Mouse (Mus musculus): ENCODE measurements around the gene Gm8909. TPM values are rescaled to one million over a fixed set of nuclear protein-coding genes. Genes with fewer than 3 reads are reported as not detected.
A peak's percentile ranks its signal among the peaks of the same experiment; 100 is the strongest.
"Not testable (repeated sequence)": the region's sequence is repeated elsewhere in the genome, so short reads cannot be mapped to it uniquely, and the experiment has no call there.

Gm8909 gene
- total and polyA plus RNA-seq, 2 experiments from 2014 or later = not detected

GRCm38 (mm10) chr17:36131516-36132265 lies 36.6 kb downstream of the Gm8909 start:
- 80% methylated on average over 5 of the region's 5 CpGs for WGBS
- H3K4me2 ChIP-seq (ENCODE audit: low read depth) = no peak overlapping the region
- H3K4me1 ChIP-seq (ENCODE audit: insufficient read depth) = no peaks in the 10 kb centered on the region
- H3K27me3 ChIP-seq (ENCODE audit: insufficient read depth, low read length) = no peaks in the 10 kb centered on the region
- DNase-seq (no peak), ATAC-seq (no peak)
- H3K27ac ChIP-seq (ENCODE audit: low read depth, low read length) = no peak overlapping the region
- no peak overlapping the region for H3K4me3 ChIP-seq (ENCODE audit: low read depth, low read length)
- no peak overlapping the region for H3K9ac ChIP-seq
- TF ChIP-seq CTCF (IDR thresholded peaks at IDR 0.05; ENCODE audit: low read depth) = 0 out of 2 replicates have a peak, but pooled peaks have one; percentile 2
- no peaks in the 10 kb centered on the region for H3K9me3 ChIP-seq (ENCODE audit: low read length)
- no peaks in the 10 kb centered on the region for H3K36me3 ChIP-seq (ENCODE audit: insufficient read depth)

- H3K4me2 ChIP-seq (ENCODE audit: low read depth); H3K4me3 ChIP-seq (ENCODE audit: low read depth, low read length); ATAC-seq; H3K36me3 ChIP-seq (ENCODE audit: insufficient read depth); H3K27ac ChIP-seq (ENCODE audit: low read depth, low read length); H3K9ac ChIP-seq; H3K4me1 ChIP-seq (ENCODE audit: insufficient read depth); DNase-seq; H3K27me3 ChIP-seq (ENCODE audit: insufficient read depth, low read length); H3K9me3 ChIP-seq (ENCODE audit: low read length): not testable (repeated sequence)
- WGBS = 26% methylated on average over 23 of the region's 28 CpGs
These were observed 39.1 kb downstream of the Gm8909 start, which contains the start of gene Gm7030 for GRCm38 (mm10) chr17:36128968-36129817. Gm7030 (minus strand) TSS chr17:36129425.

GRCm38 (mm10) chr17:36128525-36128924 lies 39.8 kb downstream of the Gm8909 start:
- H3K9ac ChIP-seq; DNase-seq; H3K4me3 ChIP-seq (ENCODE audit: low read depth, low read length); H3K27ac ChIP-seq (ENCODE audit: low read depth, low read length); H3K4me2 ChIP-seq (ENCODE audit: low read depth); H3K4me1 ChIP-seq (ENCODE audit: insufficient read depth); ATAC-seq; H3K27me3 ChIP-seq (ENCODE audit: insufficient read depth, low read length); H3K36me3 ChIP-seq (ENCODE audit: insufficient read depth); H3K9me3 ChIP-seq (ENCODE audit: low read length): not testable (repeated sequence)
- WGBS = 59% methylated on average over 11 of the region's 13 CpGs

- not testable (repeated sequence) for ATAC-seq; H3K27me3 ChIP-seq (ENCODE audit: insufficient read depth, low read length); H3K4me3 ChIP-seq (ENCODE audit: low read depth, low read length); H3K4me2 ChIP-seq (ENCODE audit: low read depth); H3K9ac ChIP-seq; H3K9me3 ChIP-seq (ENCODE audit: low read length); H3K27ac ChIP-seq (ENCODE audit: low read depth, low read length); H3K36me3 ChIP-seq (ENCODE audit: insufficient read depth); DNase-seq; H3K4me1 ChIP-seq (ENCODE audit: insufficient read depth)
- 77% methylated on average over 3 of the region's 3 CpGs for WGBS
These were observed 44.2 kb downstream of the Gm8909 start for GRCm38 (mm10) chr17:36124111-36124510.

- ATAC-seq (peak; percentile 87), DNase-seq (peak; percentile 43)
- 8% methylated on average over 8 of the region's 8 CpGs for WGBS
- H3K9me3 ChIP-seq (ENCODE audit: low read length); H3K9ac ChIP-seq; H3K27me3 ChIP-seq (ENCODE audit: insufficient read depth, low read length); H3K36me3 ChIP-seq (ENCODE audit: insufficient read depth); H3K4me1 ChIP-seq (ENCODE audit: insufficient read depth); H3K27ac ChIP-seq (ENCODE audit: low read depth, low read length): not testable (repeated sequence)
- peak within 1 kb of the TSS; percentile 26; the same call in 1 of the 2 replicates for H3K4me2 ChIP-seq (ENCODE audit: low read depth)
- H3K4me3 ChIP-seq (ENCODE audit: low read depth, low read length) = 0 out of 2 replicates have a peak within 1 kb of the TSS, but pooled peaks have one; percentile 12
These were observed 46.9 kb downstream of the Gm8909 start, which contains the start of gene Gm19684 for GRCm38 (mm10) chr17:36121352-36122020. Gm19684 (plus strand) TSS chr17:36121678.

GRCm38 (mm10) chr17:36120839-36121238 lies 47.5 kb downstream of the Gm8909 start:
- Histone ChIP-seq H3K4me2 (ENCODE audit: low read depth) (peak overlapping the region; percentile 26; the same call in 1 of the 2 replicates), H3K4me3 (ENCODE audit: low read depth, low read length) (0 out of 2 replicates have a peak overlapping the region, but pooled peaks have one; percentile 12)
- not testable (repeated sequence) for H3K4me1 ChIP-seq (ENCODE audit: insufficient read depth); H3K36me3 ChIP-seq (ENCODE audit: insufficient read depth); H3K9ac ChIP-seq; DNase-seq; H3K9me3 ChIP-seq (ENCODE audit: low read length); H3K27me3 ChIP-seq (ENCODE audit: insufficient read depth, low read length); H3K27ac ChIP-seq (ENCODE audit: low read depth, low read length)
- WGBS = 22% methylated on average over 18 of the region's 18 CpGs
- peak; percentile 32; the same call in 1 of the 2 replicates for ATAC-seq

- 16% methylated on average over 3 of the region's 3 CpGs for WGBS
- DNase-seq = not testable (repeated sequence)
These were observed 51.8 kb downstream of the Gm8909 start for GRCm38 (mm10) chr17:36116545-36116944.

More at GRCm38 (mm10) chr17:36116545-36116944, 51.8 kb downstream of the Gm8909 start:
- not testable (repeated sequence) for H3K4me1 ChIP-seq (ENCODE audit: insufficient read depth); H3K36me3 ChIP-seq (ENCODE audit: insufficient read depth); H3K27ac ChIP-seq (ENCODE audit: low read depth, low read length); H3K9ac ChIP-seq; H3K4me2 ChIP-seq (ENCODE audit: low read depth); H3K9me3 ChIP-seq (ENCODE audit: low read length); H3K4me3 ChIP-seq (ENCODE audit: low read depth, low read length); H3K27me3 ChIP-seq (ENCODE audit: insufficient read depth, low read length); ATAC-seq

Other genes with a start within 250 kb of the Gm8909 start
- 55.9 and 60.4 TPM in 2 replicates for gene Abcf1, start 198.8 kb downstream of the Gm8909 start, total RNA-seq (2014; rRNA removed)
- 89.0 and 101 TPM in 2 replicates for gene Abcf1, start 198.8 kb downstream of the Gm8909 start, polyA plus RNA-seq (2015; fragmentation: Nextera tagmentation; extraction: Ambion mirVana)
- 86.2 and 115 TPM in 2 replicates for gene Gnl1, start 188.7 kb downstream of the Gm8909 start, total RNA-seq (2014; rRNA removed)
- 63.1 and 83.4 TPM in 2 replicates for gene Gnl1, start 188.7 kb downstream of the Gm8909 start, polyA plus RNA-seq (2015; fragmentation: Nextera tagmentation; extraction: Ambion mirVana)
- 38.4 and 49.8 TPM in 2 replicates for gene Prr3, start 188.3 kb downstream of the Gm8909 start, total RNA-seq (2014; rRNA removed)
- gene Prr3, start 188.3 kb downstream of the Gm8909 start, polyA plus RNA-seq (2015; fragmentation: Nextera tagmentation; extraction: Ambion mirVana) = 83.1 and 93.9 TPM in 2 replicates
- gene H2-T24, start 148.0 kb downstream of the Gm8909 start, total RNA-seq (2014; rRNA removed) = 0.33 and 1.0 TPM in 2 replicates
- gene H2-T24, start 148.0 kb downstream of the Gm8909 start, polyA plus RNA-seq (2015; fragmentation: Nextera tagmentation; extraction: Ambion mirVana) = 1.6 and 4.7 TPM in 2 replicates
- 9.0 and 10.2 TPM in 2 replicates for gene H2-T23, start 135.7 kb downstream of the Gm8909 start, total RNA-seq (2014; rRNA removed)
- gene H2-T23, start 135.7 kb downstream of the Gm8909 start, polyA plus RNA-seq (2015; fragmentation: Nextera tagmentation; extraction: Ambion mirVana) = 6.4 and 6.9 TPM in 2 replicates
- gene H2-T22, start 125.8 kb downstream of the Gm8909 start, total RNA-seq (2014; rRNA removed) = 10.3 and 13.1 TPM in 2 replicates
- gene H2-T22, start 125.8 kb downstream of the Gm8909 start, polyA plus RNA-seq (2015; fragmentation: Nextera tagmentation; extraction: Ambion mirVana) = 6.2 and 6.5 TPM in 2 replicates
- 0.31 TPM in 1 of 2 replicates, not detected in the other for gene Gm6034, start 125.6 kb downstream of the Gm8909 start, total RNA-seq (2014; rRNA removed)
- gene Gm6034, start 125.6 kb downstream of the Gm8909 start, polyA plus RNA-seq (2015; fragmentation: Nextera tagmentation; extraction: Ambion mirVana) = not detected in 2 replicates
- 0.15 TPM in 1 of 2 replicates, not detected in the other for gene Gm11127, start 110.2 kb downstream of the Gm8909 start, total RNA-seq (2014; rRNA removed)
- not detected in 2 replicates for gene Gm11127, start 110.2 kb downstream of the Gm8909 start, polyA plus RNA-seq (2015; fragmentation: Nextera tagmentation; extraction: Ambion mirVana)
- not detected in 2 replicates for gene Gm19684, start 46.9 kb downstream of the Gm8909 start, total RNA-seq (2014; rRNA removed)
- not detected in 2 replicates for gene Gm19684, start 46.9 kb downstream of the Gm8909 start, polyA plus RNA-seq (2015; fragmentation: Nextera tagmentation; extraction: Ambion mirVana)
- not detected in 2 replicates for gene Gm7030, start 39.1 kb downstream of the Gm8909 start, total RNA-seq (2014; rRNA removed)
- not detected in 2 replicates for gene Gm7030, start 39.1 kb downstream of the Gm8909 start, polyA plus RNA-seq (2015; fragmentation: Nextera tagmentation; extraction: Ambion mirVana)
- gene H2-T3, start 21.8 kb upstream of the Gm8909 start, total RNA-seq (2014; rRNA removed) = not detected in 2 replicates
- gene H2-T3, start 21.8 kb upstream of the Gm8909 start, polyA plus RNA-seq (2015; fragmentation: Nextera tagmentation; extraction: Ambion mirVana) = not detected in 2 replicates
- gene Rpp21, start 89.5 kb upstream of the Gm8909 start, total RNA-seq (2014; rRNA removed) = 39.2 and 58.2 TPM in 2 replicates
- gene Rpp21, start 89.5 kb upstream of the Gm8909 start, polyA plus RNA-seq (2015; fragmentation: Nextera tagmentation; extraction: Ambion mirVana) = 139 and 159 TPM in 2 replicates
- 27.1 and 27.8 TPM in 2 replicates for gene Trim39, start 103.7 kb upstream of the Gm8909 start, total RNA-seq (2014; rRNA removed)
- 7.9 and 11.2 TPM in 2 replicates for gene Trim39, start 103.7 kb upstream of the Gm8909 start, polyA plus RNA-seq (2015; fragmentation: Nextera tagmentation; extraction: Ambion mirVana)
- gene H2-M10.2, start 118.0 kb upstream of the Gm8909 start, total RNA-seq (2014; rRNA removed) = not detected in 2 replicates
- gene H2-M10.2, start 118.0 kb upstream of the Gm8909 start, polyA plus RNA-seq (2015; fragmentation: Nextera tagmentation; extraction: Ambion mirVana) = not detected in 2 replicates
- gene H2-M10.1, start 157.6 kb upstream of the Gm8909 start, total RNA-seq (2014; rRNA removed) = not detected in 2 replicates
- not detected in 2 replicates for gene H2-M10.1, start 157.6 kb upstream of the Gm8909 start, polyA plus RNA-seq (2015; fragmentation: Nextera tagmentation; extraction: Ambion mirVana)
- gene H2-M10.3, start 199.9 kb upstream of the Gm8909 start, total RNA-seq (2014; rRNA removed) = not detected in 2 replicates
- gene H2-M10.3, start 199.9 kb upstream of the Gm8909 start, polyA plus RNA-seq (2015; fragmentation: Nextera tagmentation; extraction: Ambion mirVana) = not detected in 2 replicates

All from forebrain, postnatal 0 days (tissue).